Mouse (Mus musculus): ENCODE data around the gene Skiv2l. TPM values are rescaled to one million over a fixed set of nuclear protein-coding genes. Genes with fewer than 3 reads are reported as not detected.

Gene Skiv2l
- polyA plus RNA-seq, 1 experiment from 2014 or later = 57.1 TPM

Small RNA genes lying within 50 kb of the gene (microRNA-seq; reads per million reads assigned to microRNA genes)
- gene Mir6970 (not detected), gene Mir6971 (1.8 reads per million), gene Mir6972 (not detected)

Other genes starting within 250 kb of the Skiv2l start
- 165 and 172 TPM in 2 replicates for gene Rnf5, start 246.5 kb downstream of the Skiv2l start, polyA plus RNA-seq (2016; fragmentation: Nextera tagmentation; extraction: Ambion mirVana)
- gene Agpat1, start 245.9 kb downstream of the Skiv2l start, polyA plus RNA-seq (2016; fragmentation: Nextera tagmentation; extraction: Ambion mirVana) = 51.3 and 56.1 TPM in 2 replicates
- 4.0 and 4.2 TPM in 2 replicates for gene Egfl8, start 234.2 kb downstream of the Skiv2l start, polyA plus RNA-seq (2016; fragmentation: Nextera tagmentation; extraction: Ambion mirVana)
- 18.6 and 19.5 TPM in 2 replicates for gene Ppt2, start 221.7 kb downstream of the Skiv2l start, polyA plus RNA-seq (2016; fragmentation: Nextera tagmentation; extraction: Ambion mirVana)
- 0.12 and 0.18 TPM in 2 replicates for gene Prrt1, start 220.7 kb downstream of the Skiv2l start, polyA plus RNA-seq (2016; fragmentation: Nextera tagmentation; extraction: Ambion mirVana)
- 16.6 and 17.3 TPM in 2 replicates for gene Fkbpl, start 205.4 kb downstream of the Skiv2l start, polyA plus RNA-seq (2016; fragmentation: Nextera tagmentation; extraction: Ambion mirVana)
- gene Atf6b, start 203.1 kb downstream of the Skiv2l start, polyA plus RNA-seq (2016; fragmentation: Nextera tagmentation; extraction: Ambion mirVana) = 103 and 104 TPM in 2 replicates
- 0.03 TPM in 1 of 2 replicates, not detected in the other for gene Tnxb, start 179.7 kb downstream of the Skiv2l start, polyA plus RNA-seq (2016; fragmentation: Nextera tagmentation; extraction: Ambion mirVana)
- gene C4b, start 106.3 kb downstream of the Skiv2l start, polyA plus RNA-seq (2016; fragmentation: Nextera tagmentation; extraction: Ambion mirVana) = not detected in 2 replicates
- not detected in 2 replicates for gene Cyp21a1, start 45.6 kb downstream of the Skiv2l start, polyA plus RNA-seq (2016; fragmentation: Nextera tagmentation; extraction: Ambion mirVana)
- gene Stk19, start 13.3 kb downstream of the Skiv2l start, polyA plus RNA-seq (2016; fragmentation: Nextera tagmentation; extraction: Ambion mirVana) = 24.6 and 26.4 TPM in 2 replicates
- 78.1 and 88.8 TPM in 2 replicates for gene Dxo, start 13.2 kb downstream of the Skiv2l start, polyA plus RNA-seq (2016; fragmentation: Nextera tagmentation; extraction: Ambion mirVana)
- gene Nelfe, start 181 bp upstream of the Skiv2l start, polyA plus RNA-seq (2016; fragmentation: Nextera tagmentation; extraction: Ambion mirVana) = 129 and 144 TPM in 2 replicates
- 2.1 and 2.6 TPM in 2 replicates for gene Cfb, start 12.3 kb upstream of the Skiv2l start, polyA plus RNA-seq (2016; fragmentation: Nextera tagmentation; extraction: Ambion mirVana)
- 4.8 and 6.2 TPM in 2 replicates for gene Zbtb12, start 29.3 kb upstream of the Skiv2l start, polyA plus RNA-seq (2016; fragmentation: Nextera tagmentation; extraction: Ambion mirVana)
- not detected in 2 replicates for gene Gm20547, start 31.8 kb upstream of the Skiv2l start, polyA plus RNA-seq (2016; fragmentation: Nextera tagmentation; extraction: Ambion mirVana)
- 0.55 and 1.6 TPM in 2 replicates for gene C2, start 48.1 kb upstream of the Skiv2l start, polyA plus RNA-seq (2016; fragmentation: Nextera tagmentation; extraction: Ambion mirVana)
- gene Ehmt2, start 48.3 kb upstream of the Skiv2l start, polyA plus RNA-seq (2016; fragmentation: Nextera tagmentation; extraction: Ambion mirVana) = 96.5 and 103 TPM in 2 replicates
- 0.21 and 0.44 TPM in 2 replicates for gene Slc44a4, start 64.3 kb upstream of the Skiv2l start, polyA plus RNA-seq (2016; fragmentation: Nextera tagmentation; extraction: Ambion mirVana)
- 14.0 and 19.3 TPM in 2 replicates for gene Neu1, start 81.0 kb upstream of the Skiv2l start, polyA plus RNA-seq (2016; fragmentation: Nextera tagmentation; extraction: Ambion mirVana)
- 0.13 and 0.15 TPM in 2 replicates for gene Hspa1b, start 109.0 kb upstream of the Skiv2l start, polyA plus RNA-seq (2016; fragmentation: Nextera tagmentation; extraction: Ambion mirVana)
- gene Gm20481, start 119.7 kb upstream of the Skiv2l start, polyA plus RNA-seq (2016; fragmentation: Nextera tagmentation; extraction: Ambion mirVana) = not detected in 2 replicates
- gene Hspa1a, start 121.9 kb upstream of the Skiv2l start, polyA plus RNA-seq (2016; fragmentation: Nextera tagmentation; extraction: Ambion mirVana) = 1.3 and 1.9 TPM in 2 replicates
- 1.1 TPM in 2 replicates for gene Hspa1l, start 122.5 kb upstream of the Skiv2l start, polyA plus RNA-seq (2016; fragmentation: Nextera tagmentation; extraction: Ambion mirVana)
- 339 and 361 TPM in 2 replicates for gene Lsm2, start 131.7 kb upstream of the Skiv2l start, polyA plus RNA-seq (2016; fragmentation: Nextera tagmentation; extraction: Ambion mirVana)
- gene Vars, start 150.8 kb upstream of the Skiv2l start, polyA plus RNA-seq (2016; fragmentation: Nextera tagmentation; extraction: Ambion mirVana) = 197 and 223 TPM in 2 replicates
- 0.18 and 0.21 TPM in 2 replicates for gene Vwa7, start 166.4 kb upstream of the Skiv2l start, polyA plus RNA-seq (2016; fragmentation: Nextera tagmentation; extraction: Ambion mirVana)
- 4.2 and 5.6 TPM in 2 replicates for gene Sapcd1, start 177.8 kb upstream of the Skiv2l start, polyA plus RNA-seq (2016; fragmentation: Nextera tagmentation; extraction: Ambion mirVana)
- gene Msh5, start 196.5 kb upstream of the Skiv2l start, polyA plus RNA-seq (2016; fragmentation: Nextera tagmentation; extraction: Ambion mirVana) = 3.9 and 4.4 TPM in 2 replicates
- 190 and 191 TPM in 2 replicates for gene Clic1, start 199.8 kb upstream of the Skiv2l start, polyA plus RNA-seq (2016; fragmentation: Nextera tagmentation; extraction: Ambion mirVana)
- 482 and 503 TPM in 2 replicates for gene Ddah2, start 208.8 kb upstream of the Skiv2l start, polyA plus RNA-seq (2016; fragmentation: Nextera tagmentation; extraction: Ambion mirVana)
- gene Ly6g6c, start 215.2 kb upstream of the Skiv2l start, polyA plus RNA-seq (2016; fragmentation: Nextera tagmentation; extraction: Ambion mirVana) = 0.31 and 0.35 TPM in 2 replicates
- 0.52 and 0.93 TPM in 2 replicates for gene Mpig6b, start 216.0 kb upstream of the Skiv2l start, polyA plus RNA-seq (2016; fragmentation: Nextera tagmentation; extraction: Ambion mirVana)
- 0.83 and 1.00 TPM in 2 replicates for gene Ly6g6e, start 226.7 kb upstream of the Skiv2l start, polyA plus RNA-seq (2016; fragmentation: Nextera tagmentation; extraction: Ambion mirVana)
- 1.3 TPM in 1 of 2 replicates, not detected in the other for gene Ly6g6d, start 227.9 kb upstream of the Skiv2l start, polyA plus RNA-seq (2016; fragmentation: Nextera tagmentation; extraction: Ambion mirVana)
- gene Ly6g6f, start 235.4 kb upstream of the Skiv2l start, polyA plus RNA-seq (2016; fragmentation: Nextera tagmentation; extraction: Ambion mirVana) = 0.51 and 0.62 TPM in 2 replicates
- gene Abhd16a, start 239.1 kb upstream of the Skiv2l start, polyA plus RNA-seq (2016; fragmentation: Nextera tagmentation; extraction: Ambion mirVana) = 59.4 and 60.0 TPM in 2 replicates

Data from embryonic facial prominence, embryonic 10.5 days (tissue).